ENCODE assay signal across 12 mouse cellular contexts in genomic region chr4:135931832-135932231, GRCm38 (mm10). TPM values are rescaled to one million over a fixed set of nuclear protein-coding genes. Genes with fewer than 3 reads are reported as not detected.
DNase-seq lines count a peak whose midpoint lies in the region; ATAC-seq and TF ChIP-seq lines count a peak whose summit lies in the region.
"Had no signal": no experiment of that assay in that cellular context is flagged by ENCODE, and none has a peak within 500 bp of the region (broad histone marks: within the 10 kb centered on the region; RNA-seq: fewer than 3 reads in every experiment).

No protein-coding gene starts in this region.

- no peak for TF ChIP-seq POLR2A in small intestine, adult 2 months (IDR thresholded peaks at IDR 0.05; ENCODE audit: low read depth, low read length)

- H3K4me3 ChIP-seq in left cerebral cortex, adult 2 months, result no peak overlapping the region
- H3K4me3 ChIP-seq in small intestine, adult 2 months (ENCODE audit: low read depth, low read length), result no peak overlapping the region
- no peak overlapping the region for H3K4me3 ChIP-seq in forebrain, embryonic 16.5 days (replicated peaks; ENCODE audit: low read length)
- H3K4me3 ChIP-seq: heart, embryonic 12.5 days; stomach, embryonic 15.5 days had no signal

- H3K36me3 ChIP-seq in small intestine, adult 2 months (ENCODE audit: control insufficient read depth, insufficient read depth, low read length), result peaks cover 66% of the 10 kb centered on the region
- H3K36me3 ChIP-seq in forebrain, embryonic 16.5 days (ENCODE audit: control insufficient read depth, insufficient read depth), result no peaks in the 10 kb centered on the region

- DNase-seq in left cerebral cortex, adult 2 months (ENCODE audit: extremely low spot score in 1 of 2, low spot score in 2 of 2), result no peak
- DNase-seq in left cerebral cortex, adult 8-10 months (ENCODE audit: low spot score in 2 of 2), result no peak
- DNase-seq in MN1 (ENCODE audit: low spot score), result peak; percentile 56
- no peak for DNase-seq in layer of hippocampus, adult 11-12 months (ENCODE audit: low spot score)
- DNase-seq in frontal cortex, adult 2 months (ENCODE audit: extremely low spot score in 1 of 2, low spot score in 1 of 2), result no peak
- DNase-seq: cerebellum, adult 9-10 months had no signal

- no peak overlapping the region for H3K4me2 ChIP-seq in forebrain, embryonic 16.5 days (ENCODE audit: low read length)
- H3K4me2 ChIP-seq: heart, embryonic 12.5 days; stomach, embryonic 15.5 days had no signal

- intact Hi-C loops in left cerebral cortex, adult 2 months (cut with DNase I), result loop anchor here (5.0 kb wide), 1 partner anchor 40 kb away; no protein-coding TSS in a partner anchor

- H3K9me3 ChIP-seq in forebrain, embryonic 16.5 days (ENCODE audit: control insufficient read depth, low read length), result no peaks in the 10 kb centered on the region
- H3K9me3 ChIP-seq: heart, embryonic 12.5 days; stomach, embryonic 15.5 days had no signal

- H3K27ac ChIP-seq in left cerebral cortex, adult 2 months, result no peak overlapping the region
- no peak overlapping the region for H3K27ac ChIP-seq in small intestine, adult 2 months (ENCODE audit: insufficient read depth, low read depth, low read length)
- no peak overlapping the region for H3K27ac ChIP-seq in forebrain, embryonic 16.5 days (ENCODE audit: low read length)
- H3K27ac ChIP-seq: macrophage; stomach, embryonic 15.5 days had no signal

- 71% methylated on average over 5 of the region's 5 CpGs for WGBS in small intestine, adult 2 months
- WGBS in forebrain, embryonic 16.5 days, result 67% methylated on average over 5 of the region's 5 CpGs

- H3K9ac ChIP-seq in forebrain, embryonic 16.5 days (replicated peaks; ENCODE audit: low read depth, low read length), result no peak overlapping the region
- H3K9ac ChIP-seq: heart, embryonic 12.5 days; stomach, embryonic 15.5 days had no signal

- no peaks in the 10 kb centered on the region for H3K27me3 ChIP-seq in small intestine, adult 2 months (ENCODE audit: control insufficient read depth, insufficient read depth, low read length)
- H3K27me3 ChIP-seq in forebrain, embryonic 16.5 days (replicated peaks; ENCODE audit: control insufficient read depth, insufficient read depth, low read length), result no peaks in the 10 kb centered on the region
- H3K27me3 ChIP-seq: heart, embryonic 12.5 days; stomach, embryonic 15.5 days had no signal

- peaks cover 2% of the 10 kb centered on the region; the same call in 1 of the 2 replicates for H3K4me1 ChIP-seq in small intestine, adult 2 months (ENCODE audit: control insufficient read depth, insufficient read depth, insufficient read length, low read length)
- no peaks in the 10 kb centered on the region for H3K4me1 ChIP-seq in forebrain, embryonic 16.5 days (replicated peaks; ENCODE audit: control insufficient read depth, insufficient read depth, low read length)
- H3K4me1 ChIP-seq: stomach, embryonic 15.5 days had no signal

- peak; percentile 62 to 72 for ATAC-seq in hematopoietic stem cell, adult 5-6 weeks (replicated peaks in 1 of 2; ENCODE audit: insufficient read depth in 1 of 2, low FRiP score in 2 of 2, low TSS enrichment in 1 of 2, low read depth in 1 of 2, poor library complexity in 2 of 2, severe bottlenecking in 2 of 2)
- ATAC-seq in forebrain, embryonic 16.5 days, result no peak

- peak; percentile 63 for TF ChIP-seq CTCF in left cerebral cortex, adult 2 months (IDR thresholded peaks at IDR 0.05)
- peak; percentile 55; the same call in 1 of the 2 replicates for TF ChIP-seq CTCF in small intestine, adult 2 months (IDR thresholded peaks at IDR 0.05; ENCODE audit: extremely low read depth, insufficient read length, insufficient replicate concordance, low read depth, low read length)

RNA-seq across cellular contexts. Expression of gene Fuca1, which starts 11.3 kb away (rescaled TPM):
- total RNA-seq in left cerebral cortex, adult 2 months (2021), result 10 to 100 TPM; 34.9 to 37.9 TPM
- total RNA-seq in left cerebral cortex, adult 8-10 months (2022), result 10 to 100 TPM; 33.5 to 54.6 (median 51.0) TPM
- total RNA-seq in hematopoietic stem cell, adult 5-6 weeks (2017), result 99.5 and 155 TPM in 2 replicates
- 62.8 and 108 TPM in 2 replicates for polyA plus RNA-seq in small intestine, adult 2 months (2012; rRNA removed)
- 40.4 and 42.3 TPM in 2 replicates for polyA plus RNA-seq in frontal cortex, adult 2 months (2012; rRNA removed)
- polyA plus RNA-seq in forebrain, embryonic 16.5 days (2015; fragmentation: Nextera tagmentation; extraction: Ambion mirVana), result 52.9 and 58.8 TPM in 2 replicates

RNA-seq across cellular contexts. Expression of gene Hmgcl, which starts 14.4 kb away (rescaled TPM):
- 10 to 100 TPM; 33.4 to 34.1 TPM for total RNA-seq in left cerebral cortex, adult 2 months (2021)
- total RNA-seq in left cerebral cortex, adult 8-10 months (2022), result 10 to 100 TPM; 35.7 to 39.3 (median 37.6) TPM
- total RNA-seq in hematopoietic stem cell, adult 5-6 weeks (2017), result 32.2 and 35.7 TPM in 2 replicates
- polyA plus RNA-seq in small intestine, adult 2 months (2012; rRNA removed), result 50.3 and 76.6 TPM in 2 replicates
- polyA plus RNA-seq in frontal cortex, adult 2 months (2012; rRNA removed), result 56.1 and 56.2 TPM in 2 replicates
- 62.2 and 67.9 TPM in 2 replicates for polyA plus RNA-seq in forebrain, embryonic 16.5 days (2015; fragmentation: Nextera tagmentation; extraction: Ambion mirVana)

RNA-seq across cellular contexts. Expression of gene Gale, which starts 31.7 kb away (rescaled TPM):
- 10 to 100 TPM; 22.0 to 22.9 TPM for total RNA-seq in left cerebral cortex, adult 2 months (2021)
- 10 to 100 TPM; 21.7 to 26.5 (median 23.4) TPM for total RNA-seq in left cerebral cortex, adult 8-10 months (2022)
- 2.3 and 4.4 TPM in 2 replicates for total RNA-seq in hematopoietic stem cell, adult 5-6 weeks (2017)
- 116 and 163 TPM in 2 replicates for polyA plus RNA-seq in small intestine, adult 2 months (2012; rRNA removed)
- 31.9 and 37.6 TPM in 2 replicates for polyA plus RNA-seq in frontal cortex, adult 2 months (2012; rRNA removed)
- 34.7 and 44.1 TPM in 2 replicates for polyA plus RNA-seq in forebrain, embryonic 16.5 days (2015; fragmentation: Nextera tagmentation; extraction: Ambion mirVana)

RNA-seq across cellular contexts. Expression of gene Cnr2, which starts 36.6 kb away (rescaled TPM):
- total RNA-seq in left cerebral cortex, adult 2 months (2021), result under 1 TPM in 1 of 2 experiments, not detected in 1; 0.11 TPM
- total RNA-seq in left cerebral cortex, adult 8-10 months (2022), result under 1 TPM; 0.13 to 0.74 (median 0.40) TPM
- total RNA-seq in hematopoietic stem cell, adult 5-6 weeks (2017), result 3.1 and 3.8 TPM in 2 replicates
- polyA plus RNA-seq in small intestine, adult 2 months (2012; rRNA removed), result 1.0 and 1.1 TPM in 2 replicates
- 0.11 and 0.14 TPM in 2 replicates for polyA plus RNA-seq in frontal cortex, adult 2 months (2012; rRNA removed)
- 0.12 TPM in 1 of 2 replicates, not detected in the other for polyA plus RNA-seq in forebrain, embryonic 16.5 days (2015; fragmentation: Nextera tagmentation; extraction: Ambion mirVana)

RNA-seq across cellular contexts. Expression of gene Lypla2, which starts 40.6 kb away (rescaled TPM):
- 10 to 100 TPM; 92.9 to 96.7 TPM for total RNA-seq in left cerebral cortex, adult 2 months (2021)
- total RNA-seq in left cerebral cortex, adult 8-10 months (2022), result 10 to 100 TPM; 77.5 to 92.7 (median 82.3) TPM
- 10.8 and 19.3 TPM in 2 replicates for total RNA-seq in hematopoietic stem cell, adult 5-6 weeks (2017)
- polyA plus RNA-seq in small intestine, adult 2 months (2012; rRNA removed), result 79.6 and 166 TPM in 2 replicates
- polyA plus RNA-seq in frontal cortex, adult 2 months (2012; rRNA removed), result 108 and 117 TPM in 2 replicates
- 169 and 197 TPM in 2 replicates for polyA plus RNA-seq in forebrain, embryonic 16.5 days (2015; fragmentation: Nextera tagmentation; extraction: Ambion mirVana)
